Mouse (Mus musculus) B cell, adult 2 months (primary cell): ENCODE results near the gene Fgfr2.

Experiments
- DNase-seq, 2 experiments: peaks; one replicate each; pipeline ENCODE4 v3.0.0; 2022

The Fgfr2 gene

DNA sequence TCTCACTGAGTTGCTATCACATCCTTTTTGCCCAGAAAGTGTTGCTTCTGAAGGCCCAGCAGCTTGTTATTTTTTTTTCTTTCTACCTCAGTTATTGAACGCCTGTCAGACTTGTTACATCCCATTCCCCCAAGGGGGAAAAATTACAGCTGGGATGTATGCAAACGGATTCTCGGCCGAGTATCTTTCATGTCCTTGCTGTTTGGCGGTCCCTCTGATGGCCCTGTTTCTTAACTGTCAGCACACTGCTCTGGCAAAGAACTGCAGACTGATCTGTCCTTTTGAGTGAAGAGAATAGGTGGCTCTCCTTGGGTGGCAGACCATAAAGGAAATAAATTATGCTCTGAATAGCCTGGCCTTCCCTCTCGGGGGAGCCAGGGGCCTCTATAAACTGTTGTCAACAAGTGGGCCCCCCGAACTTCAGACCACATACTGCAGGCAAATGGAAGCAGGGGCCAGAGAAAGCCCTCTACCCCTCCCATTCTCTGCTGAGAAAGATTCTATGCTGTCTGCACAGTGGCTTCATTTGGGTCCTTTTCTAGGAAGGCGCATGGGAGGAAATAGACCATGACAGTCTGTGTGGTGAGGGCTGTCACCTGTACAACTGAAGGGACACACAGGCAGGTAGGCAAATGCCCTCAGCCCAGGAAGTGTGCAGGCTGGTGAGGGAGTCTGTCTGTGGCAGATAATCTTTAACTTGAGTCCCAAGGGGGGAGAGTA, 738.3 kb downstream of the Fgfr2 start:
- peak; percentile 48 for DNase-seq

DNA sequence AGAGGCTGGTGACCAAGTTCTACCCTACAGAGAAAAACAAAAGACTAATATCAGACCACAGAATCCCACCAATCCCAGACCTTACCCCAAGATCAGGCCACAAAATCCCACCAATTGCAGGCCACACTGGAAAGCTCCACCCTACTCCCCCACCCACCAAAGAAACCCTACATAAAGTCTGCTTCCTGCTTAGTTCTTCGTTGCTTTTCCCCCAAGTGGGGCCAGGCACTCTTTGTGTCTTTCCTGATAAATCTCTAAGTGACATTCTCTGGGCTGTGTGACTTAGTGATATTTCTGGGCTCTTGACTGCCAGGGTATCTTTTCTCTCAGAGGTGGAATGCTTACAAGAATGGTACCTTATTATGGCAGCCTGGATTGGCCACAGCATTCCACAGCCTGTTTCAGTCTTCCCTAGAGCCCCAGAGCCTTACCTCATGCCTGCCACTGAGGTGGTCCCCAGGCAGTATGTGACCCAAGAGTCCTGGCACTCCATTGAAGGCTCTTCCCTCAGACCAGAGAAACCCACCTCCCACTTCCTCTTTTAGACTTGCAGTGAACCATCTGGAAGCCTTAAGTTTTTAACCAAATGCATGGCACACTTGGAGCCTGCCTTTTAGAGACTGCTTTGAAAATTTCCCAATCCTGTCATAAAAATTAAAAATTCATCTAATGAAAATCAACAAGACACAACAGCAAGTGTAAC, 742.4 kb downstream of the Fgfr2 start:
- no peak for DNase-seq

DNA sequence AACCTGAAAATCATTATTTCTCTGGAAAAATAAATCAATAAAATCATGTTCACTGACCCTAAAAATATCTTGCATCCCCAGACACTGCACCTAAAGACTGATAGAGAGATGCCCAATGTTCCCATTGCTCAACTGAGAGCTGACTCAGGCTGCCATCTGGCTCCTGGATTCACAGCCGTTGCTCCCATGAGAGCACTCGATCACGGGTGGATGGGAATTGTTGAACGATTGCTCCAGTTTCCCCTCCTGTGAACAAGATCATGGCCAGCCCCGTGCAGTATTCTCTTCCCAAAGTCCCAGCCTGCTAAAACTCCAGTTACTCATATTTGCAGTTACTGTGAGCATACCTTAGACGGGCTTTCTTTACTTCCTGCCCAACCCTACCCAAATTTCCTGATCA, 745.2 kb downstream of the Fgfr2 start:
- no peak for DNase-seq

DNA sequence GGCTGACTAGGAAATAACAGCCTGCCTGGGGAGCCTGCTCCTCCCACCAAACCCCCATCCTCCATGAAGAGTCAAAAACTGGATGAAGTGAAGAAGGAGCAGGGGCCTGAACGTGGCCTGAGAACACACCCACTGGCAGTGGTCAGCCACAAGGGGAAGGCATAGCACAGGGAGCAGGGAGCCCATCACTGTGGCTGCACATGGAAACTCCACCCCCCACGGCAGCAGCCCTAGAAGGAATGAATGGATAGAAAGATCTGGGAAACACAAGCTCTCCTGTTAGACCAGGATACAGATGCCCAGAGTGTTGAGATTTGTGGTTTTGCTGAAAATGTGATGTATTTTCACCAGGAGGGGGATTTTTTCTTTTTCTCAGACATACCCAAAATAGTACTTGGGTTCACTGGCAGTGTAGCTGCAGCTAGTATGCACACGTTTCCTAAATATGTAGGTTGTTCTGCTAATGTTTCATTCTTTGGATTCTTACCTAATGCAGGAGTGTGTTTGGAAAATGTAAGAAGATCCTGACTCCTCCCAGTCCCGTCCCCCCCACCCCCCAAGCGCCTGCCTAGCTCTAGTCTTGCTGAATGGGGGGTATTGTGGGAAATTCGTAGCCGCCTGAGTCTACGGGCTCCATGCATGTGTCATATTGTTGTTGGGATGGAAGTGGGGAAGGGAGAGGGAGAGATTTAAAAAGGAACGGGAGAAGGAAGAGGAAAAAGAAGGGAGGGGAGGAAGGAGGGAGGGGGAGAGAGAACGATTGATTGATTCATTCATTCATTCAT, 749.4 kb downstream of the Fgfr2 start:
- DNase-seq: no peak

DNA sequence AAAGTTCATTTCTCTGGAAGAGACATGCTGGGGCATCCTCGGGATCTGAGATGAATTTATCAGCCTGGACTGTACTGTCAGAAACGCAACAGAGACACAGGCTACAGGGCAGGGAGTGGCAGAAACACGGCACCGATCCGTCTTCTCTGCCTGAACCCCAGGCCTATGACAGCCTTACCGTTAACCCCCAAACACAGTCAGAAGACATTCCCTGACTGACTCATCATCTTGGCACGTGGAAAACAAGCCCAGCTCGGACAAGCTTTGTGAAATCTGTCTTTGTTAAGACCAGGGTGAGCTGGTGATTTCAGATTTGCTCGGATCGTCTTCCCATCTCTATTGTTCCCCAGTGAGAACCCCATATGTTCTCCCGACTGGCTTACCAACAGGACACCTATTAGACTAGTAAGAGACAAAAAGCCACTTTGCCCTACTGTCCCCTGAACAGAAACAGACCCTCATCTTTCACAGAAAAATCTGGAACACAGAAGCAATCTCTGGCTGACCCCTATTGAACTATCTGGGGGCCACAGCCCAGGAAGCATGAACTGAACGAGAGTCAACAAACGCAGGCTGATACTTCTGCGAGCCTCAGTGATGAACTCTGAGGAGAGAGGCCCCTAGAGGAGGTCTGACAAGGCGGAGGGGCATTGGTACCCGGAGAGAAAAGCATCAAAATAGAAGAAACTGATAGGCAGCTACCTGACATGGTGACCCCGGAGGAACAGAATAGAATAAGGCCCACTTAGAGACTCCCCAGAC, 750.2 kb downstream of the Fgfr2 start:
- no peak for DNase-seq

DNA sequence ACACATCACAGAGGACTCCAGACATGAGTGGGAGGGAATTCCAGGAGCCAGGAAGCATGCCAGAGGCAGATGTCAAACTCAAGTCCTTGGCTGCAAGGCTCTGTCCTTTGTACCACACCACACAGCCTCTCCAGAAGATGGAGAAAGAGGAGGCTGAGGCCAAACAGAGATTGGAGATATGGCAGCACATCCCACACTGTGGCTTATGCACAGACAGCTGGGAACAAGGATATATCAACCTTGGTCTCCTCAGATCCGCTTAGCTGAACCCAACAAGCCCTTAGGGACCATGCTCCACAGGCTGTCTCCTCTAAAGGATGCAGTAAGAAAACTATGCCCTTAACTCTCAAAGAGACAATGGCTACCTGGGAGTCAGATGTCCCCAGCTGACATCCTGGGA, 751.3 kb downstream of the Fgfr2 start:
- DNase-seq: no peak

DNA sequence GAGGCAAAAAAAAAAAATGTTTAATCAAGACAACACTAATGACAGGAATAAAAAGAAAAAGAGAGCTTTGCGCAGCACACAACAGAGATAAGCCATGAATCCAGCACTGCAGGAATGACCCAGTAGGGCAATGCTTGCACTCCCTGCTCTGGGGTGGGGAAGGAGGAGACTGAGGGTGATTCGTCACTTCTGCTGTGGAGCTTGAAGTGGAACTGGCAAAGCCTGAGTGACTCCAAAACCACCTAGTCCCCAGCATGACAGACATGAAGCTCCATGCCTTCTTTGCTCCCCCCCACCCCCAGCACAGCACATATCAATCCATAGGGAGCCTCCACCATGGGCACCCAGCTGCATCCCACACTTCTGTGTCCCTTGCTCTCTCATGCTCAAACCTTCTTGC, 753.4 kb downstream of the Fgfr2 start:
- DNase-seq: peak in 1 of 2 experiments; percentile 46

DNA sequence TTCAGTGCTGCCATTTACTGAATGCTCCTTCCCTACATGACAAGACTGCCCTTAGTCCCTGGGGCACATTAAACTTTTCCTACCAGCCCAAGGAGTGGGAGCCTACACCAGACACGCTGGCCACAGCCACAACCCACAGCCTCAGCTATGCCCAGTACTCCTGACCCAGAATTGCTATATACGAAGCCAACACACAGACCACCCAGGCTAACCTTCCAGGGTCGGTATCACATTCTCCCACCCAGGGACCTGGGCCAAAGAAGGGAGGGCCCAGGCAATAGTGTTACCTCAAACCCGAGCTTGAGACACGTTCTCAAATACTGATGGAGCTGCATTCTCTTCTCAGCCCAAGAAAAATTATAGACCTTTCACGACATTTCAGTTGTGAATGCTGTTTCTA, 754.3 kb downstream of the Fgfr2 start:
- no peak for DNase-seq

DNA sequence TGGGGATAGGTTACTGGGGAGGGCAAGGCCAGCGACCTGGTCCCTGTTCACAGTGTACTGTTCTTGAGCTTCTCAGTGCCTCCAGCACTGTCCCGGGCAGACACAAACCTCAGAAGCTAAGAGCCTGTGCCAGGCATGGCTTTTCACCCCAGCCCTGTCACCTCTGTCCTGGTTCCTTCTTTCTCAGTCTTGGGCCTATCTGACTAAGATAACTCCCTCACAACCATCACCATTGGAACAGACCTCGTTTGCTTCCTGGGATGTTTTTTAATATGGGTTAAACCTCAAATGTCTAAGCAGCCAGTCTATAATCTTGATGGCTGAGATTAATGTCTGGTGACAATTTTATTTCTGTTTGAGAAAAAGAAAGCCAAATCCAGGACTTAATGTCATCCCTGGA, 755.8 kb downstream of the Fgfr2 start:
- DNase-seq: no peak

DNA sequence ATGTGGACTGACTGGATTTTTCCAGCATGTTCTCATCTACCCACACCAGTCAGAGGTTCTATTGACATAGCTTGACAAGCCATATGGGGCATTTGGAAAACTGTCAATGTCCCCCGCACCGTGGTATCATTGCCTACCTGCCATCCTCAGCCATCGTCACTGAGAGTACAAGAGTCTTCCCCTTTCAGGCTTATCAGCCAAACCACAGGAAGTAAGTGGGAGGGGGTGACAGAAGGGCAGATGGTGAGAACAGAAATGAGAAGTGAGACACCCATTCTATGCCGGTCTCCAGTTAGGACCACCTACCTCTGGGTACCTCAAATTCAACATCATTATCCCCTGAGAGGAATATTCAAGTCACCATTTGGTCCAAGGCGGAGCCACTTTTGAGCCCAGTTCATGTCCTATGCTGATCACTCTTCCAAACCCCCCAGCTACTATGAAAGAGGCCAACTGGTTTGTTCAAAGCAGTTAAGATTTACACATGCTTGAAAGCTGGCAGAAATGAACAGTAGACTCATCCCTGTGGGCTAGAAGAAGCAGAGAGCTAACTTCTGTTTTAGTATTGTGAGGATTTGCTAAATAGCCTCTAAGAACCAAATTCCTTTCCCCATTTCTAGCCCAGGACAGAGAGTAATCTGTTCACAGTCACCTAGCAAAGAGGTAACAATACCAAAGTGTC, 757.3 kb downstream of the Fgfr2 start:
- peak; percentile 70 to 77 for DNase-seq

DNA sequence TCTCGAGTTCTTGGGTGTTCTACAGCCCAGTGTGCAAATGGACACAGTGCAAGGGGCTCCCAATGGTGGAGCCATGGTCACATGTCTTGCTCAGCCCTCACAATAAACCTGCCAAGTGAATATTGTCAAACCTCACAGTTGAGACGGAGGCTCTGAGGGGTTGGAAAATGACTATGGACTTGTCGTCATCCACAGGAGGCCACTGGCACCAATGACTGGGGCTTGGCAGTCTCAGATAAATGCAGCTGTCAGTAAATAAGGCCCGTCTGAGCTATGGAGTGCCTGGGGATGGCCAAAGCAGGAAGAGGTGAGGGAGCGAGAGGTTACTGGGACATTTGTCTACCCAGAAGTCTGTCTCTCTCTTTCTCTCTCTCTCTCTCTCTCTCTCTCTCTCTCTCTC, 758.0 kb downstream of the Fgfr2 start:
- DNase-seq: no peak

DNA sequence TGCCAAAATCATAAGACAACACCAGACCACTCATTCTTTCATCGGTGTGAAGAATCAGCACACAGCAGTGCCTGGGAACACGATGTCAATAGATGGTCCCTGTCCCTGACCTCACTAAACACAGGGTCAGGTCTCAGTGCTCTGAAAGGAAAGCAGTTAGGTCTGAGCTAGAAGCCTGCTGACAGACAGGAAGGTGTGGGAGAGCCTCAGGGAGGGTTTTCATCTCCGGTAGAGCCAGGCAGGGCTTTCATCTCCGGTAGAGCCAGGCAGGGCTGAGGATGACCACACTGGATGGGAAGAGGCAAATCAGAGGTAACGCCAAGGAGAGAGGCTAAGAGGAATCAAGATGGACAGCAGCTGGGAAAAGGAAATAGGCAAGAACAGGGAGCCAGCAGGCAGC, 758.6 kb downstream of the Fgfr2 start:
- no peak for DNase-seq

DNA sequence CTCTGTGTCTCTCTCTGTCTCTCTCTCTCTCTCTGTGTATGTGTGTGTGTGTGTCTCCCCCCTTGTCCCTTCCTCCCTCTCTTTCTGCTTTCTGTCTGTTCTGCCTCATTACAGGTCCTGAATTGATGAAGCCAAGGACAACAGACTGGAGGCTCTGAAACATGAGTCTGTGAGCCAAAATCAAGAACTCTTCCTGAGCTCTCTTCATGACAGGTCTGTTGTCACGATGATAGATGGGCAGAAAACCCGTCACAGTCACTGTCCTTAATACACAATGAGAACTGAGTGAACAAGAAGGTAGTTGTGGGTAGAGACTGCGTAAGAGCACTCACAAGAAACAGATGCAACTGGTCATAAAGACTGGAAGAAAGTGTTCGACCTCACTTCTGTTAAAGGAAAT, 762.8 kb downstream of the Fgfr2 start:
- DNase-seq: no peak

DNA sequence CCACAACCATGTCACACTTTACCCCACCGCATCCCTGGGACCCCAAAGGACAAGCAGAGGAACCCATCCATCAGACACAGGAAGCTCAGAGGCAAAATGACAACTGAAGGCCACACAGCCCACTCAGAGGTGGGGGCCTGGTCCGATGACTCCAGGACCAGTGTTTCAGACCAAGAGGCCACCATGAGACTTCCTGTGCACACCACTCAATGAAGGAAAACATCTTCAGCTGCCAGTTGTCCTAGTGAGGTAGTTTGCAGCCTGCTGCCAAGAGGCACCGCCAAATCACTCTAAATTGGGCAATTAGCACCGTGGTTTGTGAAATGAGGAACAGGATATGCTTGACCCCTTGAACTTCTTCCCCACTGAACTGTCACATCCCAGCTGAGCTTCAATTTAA, 764.4 kb downstream of the Fgfr2 start:
- DNase-seq: peak; percentile 34 to 44

DNA sequence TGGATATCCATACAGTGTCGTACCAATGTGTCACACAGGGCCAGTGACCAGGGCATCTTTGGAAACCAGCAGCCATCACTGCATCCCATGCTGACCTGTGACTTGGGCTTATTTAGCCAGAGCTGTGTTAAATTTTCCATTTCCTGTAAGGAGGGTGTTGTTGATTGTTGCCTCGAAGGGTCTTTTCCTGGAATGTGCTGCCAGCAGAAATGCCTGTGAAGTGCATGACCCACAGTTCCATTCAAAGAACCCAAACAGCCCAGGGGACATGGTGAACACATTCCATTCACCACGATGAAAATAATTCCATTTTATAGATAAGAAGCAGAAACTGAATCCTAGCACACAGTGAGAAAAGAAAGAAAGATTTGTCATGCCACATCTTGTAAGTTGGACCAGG, 764.9 kb downstream of the Fgfr2 start:
- no peak for DNase-seq

DNA sequence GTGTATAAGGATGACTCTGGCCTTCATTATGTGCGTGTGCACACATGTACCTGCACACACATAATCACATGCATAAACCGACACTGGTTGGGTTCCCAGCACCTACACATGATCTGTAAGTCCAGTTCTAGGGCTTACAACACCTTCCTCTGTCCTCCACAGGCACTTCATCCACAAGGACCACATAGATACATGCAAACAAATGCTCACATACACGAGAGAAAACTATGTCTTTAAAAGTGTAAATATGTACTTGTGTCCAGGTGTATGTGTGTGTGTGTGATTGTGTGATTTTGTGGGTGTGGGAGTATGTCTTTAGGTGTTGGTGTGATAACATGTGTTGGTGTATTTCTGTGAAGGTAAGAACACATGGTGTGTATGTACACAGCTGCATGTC, 765.3 kb downstream of the Fgfr2 start:
- no peak for DNase-seq

DNA sequence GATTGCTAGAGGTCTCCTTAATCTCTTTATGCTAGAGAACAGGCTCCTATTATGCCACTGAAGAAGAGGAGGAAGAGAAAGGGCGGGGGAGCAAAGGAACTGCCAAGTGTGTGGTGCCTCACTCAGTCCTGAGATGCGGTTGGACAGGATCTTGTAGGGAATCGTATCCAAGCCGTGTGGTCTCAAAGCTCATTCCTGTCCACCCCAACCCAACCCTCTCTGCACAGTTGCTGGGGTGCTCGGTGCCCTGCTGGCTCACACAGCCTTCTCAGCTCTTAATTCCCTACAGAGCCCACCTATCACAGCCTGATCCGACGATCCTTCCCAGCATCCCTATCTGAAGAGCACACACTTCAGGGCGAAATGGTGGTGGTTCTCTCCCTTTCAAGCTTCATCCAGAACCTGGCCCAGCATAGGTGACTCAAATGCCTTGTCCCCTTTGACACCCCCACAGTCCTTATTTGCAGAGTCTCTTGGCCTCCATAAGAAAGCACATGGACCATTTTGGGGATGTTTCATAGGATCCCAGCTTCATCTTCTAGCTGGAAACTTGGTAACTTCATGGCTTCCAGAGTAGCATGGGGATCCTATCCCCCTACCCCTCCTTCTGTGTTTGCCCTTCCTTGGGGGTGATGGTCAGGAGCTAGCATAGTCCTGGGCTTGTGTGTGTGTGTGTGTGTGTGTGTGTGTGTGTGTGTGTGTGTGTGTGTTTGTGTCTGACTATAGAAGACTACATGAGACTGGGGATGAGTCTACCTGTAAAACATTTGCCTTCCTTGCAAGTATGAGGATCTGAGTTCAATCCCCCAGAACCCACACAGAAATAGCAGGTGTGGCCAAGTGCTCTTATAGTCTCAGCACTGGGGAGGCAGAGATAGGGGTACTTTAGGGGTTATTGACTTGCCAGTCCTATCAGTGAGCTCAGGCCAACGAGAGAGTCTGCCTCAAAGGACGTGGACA, 766.0 kb downstream of the Fgfr2 start:
- DNase-seq: no peak

DNA sequence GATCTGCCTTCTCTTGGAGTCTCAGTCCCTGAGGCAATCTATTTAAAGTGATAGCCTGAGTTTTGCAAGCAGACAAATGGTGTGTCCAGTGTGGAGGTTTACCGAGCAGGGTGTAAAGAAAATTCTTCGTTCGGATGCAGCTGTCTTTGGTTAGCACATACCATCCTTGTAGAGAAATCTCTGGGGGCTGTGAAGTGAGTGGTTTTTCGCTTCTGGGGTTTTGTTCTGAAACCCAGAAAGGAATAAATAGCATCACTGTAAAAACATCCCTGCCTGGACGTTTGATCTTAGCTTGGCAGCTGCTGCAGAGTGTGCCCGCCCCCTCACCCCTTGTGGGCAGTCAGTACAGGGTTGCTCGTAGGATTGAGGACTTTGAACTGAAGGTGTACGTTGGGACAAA, 767.0 kb downstream of the Fgfr2 start:
- peak; percentile 14 to 16 for DNase-seq

DNA sequence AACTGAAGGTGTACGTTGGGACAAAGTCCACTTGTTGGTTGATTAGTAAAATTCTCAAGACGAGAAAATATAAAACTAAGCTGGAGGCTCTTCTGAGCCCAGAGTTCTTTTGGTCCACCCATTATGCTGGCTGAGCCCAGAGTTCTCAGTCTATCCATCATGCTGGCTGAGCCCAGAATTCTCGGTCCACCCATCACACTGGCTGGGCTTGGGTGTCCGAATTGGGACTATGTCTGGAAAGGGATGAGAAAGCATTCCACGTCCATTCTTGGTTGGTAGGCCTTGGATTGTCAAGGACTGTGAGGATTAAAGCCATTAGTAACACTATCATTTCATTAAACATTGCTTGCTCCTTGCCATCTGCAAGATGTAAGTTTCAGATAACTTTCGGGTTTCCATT, 767.4 kb downstream of the Fgfr2 start:
- DNase-seq: no peak

DNA sequence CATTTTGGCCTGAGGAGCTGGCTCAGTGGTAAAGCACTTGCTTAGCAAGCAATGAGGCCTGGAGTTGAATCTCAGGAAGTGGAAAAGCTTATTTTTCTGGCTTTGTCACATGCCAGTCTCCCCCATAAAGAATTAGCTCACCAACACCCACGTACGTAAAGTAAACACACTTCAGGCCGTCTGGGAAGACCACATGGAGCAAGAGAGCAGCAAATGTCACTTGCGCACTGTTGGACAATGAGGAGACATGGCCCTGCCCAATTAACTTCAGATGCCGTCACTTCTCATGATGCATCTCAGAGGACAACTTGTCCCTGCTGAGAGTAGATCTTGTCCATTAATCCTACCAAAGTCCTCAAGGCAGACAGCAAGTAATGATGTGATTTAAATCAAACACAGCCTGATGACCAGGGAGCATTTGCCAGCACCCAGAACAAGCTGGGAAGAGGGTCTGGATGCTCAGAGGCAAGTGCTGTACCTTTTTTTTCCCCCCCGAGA, 774.0 kb downstream of the Fgfr2 start:
- no peak for DNase-seq
